Mouse (Mus musculus) intestine, embryonic 16.5 days (tissue): ENCODE measurements at regions not wholly inside any gene's neighbourhood (a gene's known extent, or its start where the extent isn't known, plus 50 kb on each side); places are given as distances from the start of the nearest gene placed in this dataset.

Experiments
- ATAC-seq: fragments of 200-750 bp; cut with Nextera tagmentation; 2 replicates; pipeline ENCODE4 v1.8.0; 2017; ENCODE audit warnings: moderate TSS enrichment, moderate library complexity
- H3K27ac ChIP-seq: fragments of 300-500 bp; sonication (generic); 2 replicates; pipeline ENCODE4 v1.5.1; 2014; ENCODE audit warnings: mild to moderate bottlenecking, low read length
- H3K27me3 ChIP-seq: fragments of 300-500 bp; sonication (generic); replicated peaks from 2 replicates; pipeline ENCODE4 v1.6.1; 2014; ENCODE audit warnings: low read length, control low read depth, mixed read lengths; ENCODE audit not compliant: control insufficient read depth, insufficient read depth
- H3K36me3 ChIP-seq: fragments of 300-500 bp; sonication (generic); 2 replicates; pipeline ENCODE4 v1.6.1; 2014; ENCODE audit warnings: low read length, control low read depth; ENCODE audit not compliant: control insufficient read depth, insufficient read depth
- H3K4me1 ChIP-seq: fragments of 300-500 bp; sonication (generic); 2 replicates; pipeline ENCODE4 v1.6.1; 2014; ENCODE audit warnings: low read length, control low read depth, mixed read lengths; ENCODE audit not compliant: control insufficient read depth, insufficient read depth
- H3K4me2 ChIP-seq: fragments of 300-500 bp; sonication (generic); 2 replicates; pipeline ENCODE4 v1.6.1; 2014; ENCODE audit warnings: low read depth, low read length, control low read depth
- H3K4me3 ChIP-seq: fragments of 300-500 bp; sonication (generic); 2 replicates; pipeline ENCODE4 v1.5.1; 2014; ENCODE audit warnings: mild to moderate bottlenecking, low read length
- H3K9ac ChIP-seq: fragments of 300-500 bp; sonication (generic); 2 replicates; pipeline ENCODE4 v1.6.1; 2014; ENCODE audit warnings: low read depth, low read length
- H3K9me3 ChIP-seq: fragments of 300-500 bp; sonication (generic); 2 replicates; pipeline ENCODE4 v1.6.1; 2016; ENCODE audit warnings: low read length, control low read depth; ENCODE audit not compliant: control insufficient read depth
- WGBS: fragments of 180-500 bp; shearing (Covaris S2); extraction: QIAGEN DNeasy Blood & Tissue Kit; methylation state at CpG from one replicate; pipeline ENCODE4 v1.1.7; 2014; 5-methylcytosine and 5-hydroxymethylcytosine counted together

DNA sequence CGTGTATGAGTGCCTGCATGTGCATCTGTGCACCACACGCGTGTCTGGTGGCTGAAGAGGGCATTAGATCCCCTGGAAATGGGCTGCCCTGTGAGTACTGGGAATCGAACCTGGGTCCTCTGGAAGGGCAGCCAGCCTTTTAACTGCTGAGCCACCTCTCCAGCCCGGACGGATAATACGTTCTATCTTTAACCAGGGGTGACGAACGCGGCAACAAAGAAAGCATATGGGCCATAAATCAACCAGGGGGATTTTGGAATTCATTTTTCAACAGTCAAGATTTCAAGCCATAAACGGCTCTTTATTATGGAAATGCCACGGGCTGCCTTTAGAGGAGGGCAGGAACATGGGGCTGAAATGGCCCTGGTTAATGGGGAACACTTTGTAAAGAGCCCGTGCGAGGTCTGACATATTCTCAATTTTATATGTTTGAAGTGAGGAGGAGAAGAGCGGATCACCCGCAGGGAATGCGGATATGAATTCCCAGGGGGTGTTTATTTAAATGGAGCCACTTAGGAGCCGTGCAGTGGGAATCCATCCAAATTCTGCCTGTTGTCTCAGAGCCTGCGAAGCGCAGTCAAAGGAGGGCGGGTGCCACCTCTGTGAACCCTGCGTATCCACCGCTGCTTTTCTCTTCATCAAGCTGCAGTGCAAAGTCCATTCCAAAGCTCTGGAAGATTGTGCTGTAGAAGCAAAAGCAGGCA is 118.0 kb upstream of the Sulf2 start:
- Histone ChIP-seq H3K27me3 (no peaks in the 10 kb centered on the region), H3K27ac (peak overlapping the region; percentile 48; the same call in 1 of the 2 replicates), H3K4me3 (no peak overlapping the region), H3K9me3 (no peaks in the 10 kb centered on the region), H3K36me3 (no peaks in the 10 kb centered on the region), H3K4me2 (peak overlapping the region; percentile 31; the same call in 1 of the 2 replicates), H3K4me1 (peaks cover 11% of the 10 kb centered on the region), H3K9ac (0 out of 2 replicates have a peak overlapping the region, but pooled peaks have one; percentile 40)
- 28% methylated on average over 23 of the region's 23 CpGs for WGBS
- peak; percentile 83 for ATAC-seq

DNA sequence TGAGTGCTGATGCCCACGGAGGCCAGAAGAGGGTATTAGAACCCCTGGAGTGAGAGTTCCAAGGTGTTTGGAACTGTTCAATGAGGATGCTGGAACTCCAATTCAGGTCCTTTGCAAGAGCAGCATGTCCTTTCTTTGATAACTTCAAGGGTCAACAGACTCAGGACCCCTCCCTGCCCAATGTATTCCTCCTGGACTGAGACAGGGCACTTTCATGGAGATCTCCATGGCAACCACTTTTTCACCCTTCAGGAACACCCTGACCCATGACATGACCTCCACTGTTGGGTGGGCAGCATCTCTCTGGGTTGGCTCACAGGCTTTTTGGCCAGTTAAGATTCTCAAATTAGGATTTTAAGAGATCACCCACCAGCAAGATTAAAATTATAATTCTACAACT is 117.4 kb upstream of the Sulf2 start:
- no peak for ATAC-seq
- Histone ChIP-seq H3K4me2 (no peak overlapping the region), H3K4me1 (peaks cover 11% of the 10 kb centered on the region), H3K27ac (no peak overlapping the region), H3K9ac (no peak overlapping the region), H3K36me3 (no peaks in the 10 kb centered on the region), H3K9me3 (no peaks in the 10 kb centered on the region), H3K27me3 (no peaks in the 10 kb centered on the region), H3K4me3 (no peak overlapping the region)
- WGBS: 93% methylated on average over 1 of the region's 1 CpGs

DNA sequence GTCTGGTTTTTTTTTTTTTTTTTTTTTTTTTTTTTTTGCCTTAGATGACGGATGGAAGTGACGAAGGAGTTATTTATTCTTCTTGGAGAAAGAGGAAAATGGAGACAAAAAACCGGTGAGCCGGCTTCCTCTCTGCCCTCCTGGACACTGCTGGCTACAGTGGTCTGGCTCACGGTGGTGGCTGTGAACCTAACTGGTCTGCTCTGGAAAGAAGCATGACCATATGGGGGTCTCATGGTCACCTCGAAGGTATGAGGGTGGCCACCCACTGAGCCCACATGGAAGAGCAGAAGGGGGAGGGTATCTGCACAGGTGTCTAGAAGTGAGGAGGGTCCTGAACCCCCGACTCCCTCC is 116.7 kb upstream of the Sulf2 start:
- peaks cover 11% of the 10 kb centered on the region for H3K4me1 ChIP-seq
- H3K4me3 ChIP-seq: no peak overlapping the region
- H3K27ac ChIP-seq: no peak overlapping the region
- ATAC-seq: no peak
- no peak overlapping the region for H3K4me2 ChIP-seq
- H3K36me3 ChIP-seq: no peaks in the 10 kb centered on the region
- H3K9ac ChIP-seq: no peak overlapping the region
- H3K27me3 ChIP-seq: no peaks in the 10 kb centered on the region
- 64% methylated on average over 7 of the region's 7 CpGs for WGBS
- H3K9me3 ChIP-seq: no peaks in the 10 kb centered on the region

DNA sequence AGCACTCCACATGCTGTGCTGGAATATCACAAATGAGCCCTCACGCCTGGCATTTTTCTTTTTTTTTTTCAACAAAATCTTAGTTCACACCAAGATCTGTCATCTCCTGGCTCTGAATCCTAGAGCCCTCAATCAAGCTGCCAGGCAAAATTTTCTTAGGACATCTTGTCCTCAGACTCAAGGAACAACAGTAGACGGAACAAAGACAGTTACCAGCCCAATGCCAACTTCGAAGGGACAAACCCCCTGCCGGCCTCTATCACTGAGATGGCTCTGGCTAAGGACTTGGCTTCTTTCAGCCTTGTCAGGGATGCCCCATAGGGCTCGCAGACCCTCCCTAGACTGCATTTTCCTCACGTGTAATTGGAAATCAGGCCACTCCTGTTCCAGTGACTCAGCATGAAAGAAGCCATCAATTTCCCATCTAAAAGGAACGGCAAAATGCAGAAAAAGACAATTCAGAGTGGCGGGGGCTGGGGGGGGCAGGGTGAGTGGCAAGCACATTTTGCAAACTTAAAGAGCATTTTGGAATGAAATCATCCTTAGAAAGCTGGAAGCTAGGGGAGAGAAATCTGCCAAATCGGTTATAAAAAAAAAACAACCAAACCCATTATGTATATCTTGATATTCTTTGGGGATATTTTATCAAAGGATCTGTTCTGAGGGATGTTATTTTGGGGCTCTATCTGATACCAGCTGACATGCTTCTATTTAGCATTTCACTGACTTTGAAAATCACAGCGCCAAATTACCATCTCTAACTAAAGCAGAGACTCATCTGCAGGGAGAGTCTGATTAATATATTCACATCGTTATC is 116.1 kb upstream of the Sulf2 start:
- H3K4me3 ChIP-seq: no peak overlapping the region
- ATAC-seq: no peak
- H3K4me1 ChIP-seq: peaks cover 11% of the 10 kb centered on the region
- no peaks in the 10 kb centered on the region for H3K36me3 ChIP-seq
- no peak overlapping the region for H3K9ac ChIP-seq
- no peak overlapping the region for H3K27ac ChIP-seq
- H3K9me3 ChIP-seq: no peaks in the 10 kb centered on the region
- H3K4me2 ChIP-seq: no peak overlapping the region
- WGBS: 64% methylated on average over 11 of the region's 11 CpGs
- H3K27me3 ChIP-seq: no peaks in the 10 kb centered on the region

DNA sequence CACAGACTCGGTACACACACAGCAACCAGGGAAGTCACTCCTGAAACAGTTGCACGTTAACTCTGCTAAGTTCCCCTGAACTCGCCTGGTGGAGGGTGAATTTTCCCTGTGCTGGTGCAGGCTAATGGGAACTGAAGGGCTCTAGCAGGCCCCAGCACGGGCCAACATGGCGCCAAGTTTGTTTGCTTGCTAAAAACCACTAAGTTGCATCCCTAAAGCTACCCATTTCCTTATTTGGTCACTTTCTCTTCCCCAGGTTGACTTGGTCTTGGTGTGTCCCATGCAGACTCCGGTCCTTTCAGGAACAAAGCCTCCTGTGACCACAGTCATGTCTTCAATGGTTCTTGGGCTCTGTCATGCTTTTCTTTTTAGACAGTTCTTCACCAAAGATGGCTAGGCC is 114.5 kb upstream of the Sulf2 start:
- H3K9me3 ChIP-seq: no peaks in the 10 kb centered on the region
- no peak overlapping the region for H3K4me2 ChIP-seq
- peaks cover 11% of the 10 kb centered on the region for H3K4me1 ChIP-seq
- no peak overlapping the region for H3K9ac ChIP-seq
- 90% methylated on average over 6 of the region's 6 CpGs for WGBS
- H3K27ac ChIP-seq: no peak overlapping the region
- H3K36me3 ChIP-seq: no peaks in the 10 kb centered on the region
- ATAC-seq: no peak
- no peaks in the 10 kb centered on the region for H3K27me3 ChIP-seq
- no peak overlapping the region for H3K4me3 ChIP-seq

DNA sequence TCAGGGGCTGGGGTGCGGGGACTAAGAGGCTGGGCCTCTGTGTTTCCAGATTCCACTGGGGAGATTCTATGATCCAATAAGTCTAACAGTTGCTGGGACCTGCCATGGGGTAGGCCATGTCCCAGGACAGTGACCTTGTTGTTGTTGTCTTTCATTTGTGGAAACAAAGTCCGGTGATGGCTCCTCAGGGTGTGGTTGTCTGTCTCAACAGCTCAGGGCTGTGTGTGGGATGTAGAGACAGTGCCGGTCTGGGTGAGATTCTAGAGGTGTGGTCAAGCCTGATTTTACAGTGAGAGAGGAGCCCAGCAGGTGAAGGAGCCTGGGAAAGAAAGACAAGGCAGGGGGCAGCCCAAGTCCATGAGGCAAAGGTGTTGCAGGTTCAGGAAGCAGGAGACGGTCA is 111.5 kb upstream of the Sulf2 start:
- Histone ChIP-seq H3K4me2 (no peak overlapping the region), H3K9ac (no peak overlapping the region), H3K27me3 (no peaks in the 10 kb centered on the region), H3K9me3 (no peaks in the 10 kb centered on the region), H3K4me3 (no peak overlapping the region), H3K27ac (no peak overlapping the region), H3K36me3 (no peaks in the 10 kb centered on the region), H3K4me1 (peaks cover 2% of the 10 kb centered on the region; the same call in 1 of the 2 replicates)
- WGBS: 88% methylated on average over 4 of the region's 4 CpGs
- ATAC-seq: no peak

DNA sequence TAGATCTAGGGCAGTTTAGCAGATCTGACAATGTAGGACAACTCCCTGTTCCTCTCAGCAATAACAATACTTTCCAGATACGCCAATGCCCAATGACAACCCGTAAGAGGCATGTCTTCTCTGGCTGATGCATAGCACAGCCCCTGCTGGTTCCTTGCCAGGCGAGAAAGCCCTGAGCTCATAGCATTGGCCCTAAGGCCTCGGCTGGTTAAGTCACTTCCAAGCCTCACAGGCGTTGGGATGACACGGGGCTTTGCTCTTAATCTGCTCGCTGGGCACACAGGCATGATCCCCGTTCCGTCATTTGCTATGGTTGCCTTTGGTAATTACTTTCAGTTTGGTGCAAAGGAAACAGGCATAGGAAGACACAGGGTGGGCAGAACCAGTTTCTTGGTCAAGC is 111.0 kb upstream of the Sulf2 start:
- H3K27me3 ChIP-seq: no peaks in the 10 kb centered on the region
- H3K9me3 ChIP-seq: no peaks in the 10 kb centered on the region
- no peak overlapping the region for H3K4me3 ChIP-seq
- WGBS: 80% methylated on average over 9 of the region's 9 CpGs
- no peak overlapping the region for H3K4me2 ChIP-seq
- H3K4me1 ChIP-seq: peaks cover 6% of the 10 kb centered on the region
- H3K27ac ChIP-seq: no peak overlapping the region
- no peaks in the 10 kb centered on the region for H3K36me3 ChIP-seq
- no peak overlapping the region for H3K9ac ChIP-seq
- no peak for ATAC-seq

DNA sequence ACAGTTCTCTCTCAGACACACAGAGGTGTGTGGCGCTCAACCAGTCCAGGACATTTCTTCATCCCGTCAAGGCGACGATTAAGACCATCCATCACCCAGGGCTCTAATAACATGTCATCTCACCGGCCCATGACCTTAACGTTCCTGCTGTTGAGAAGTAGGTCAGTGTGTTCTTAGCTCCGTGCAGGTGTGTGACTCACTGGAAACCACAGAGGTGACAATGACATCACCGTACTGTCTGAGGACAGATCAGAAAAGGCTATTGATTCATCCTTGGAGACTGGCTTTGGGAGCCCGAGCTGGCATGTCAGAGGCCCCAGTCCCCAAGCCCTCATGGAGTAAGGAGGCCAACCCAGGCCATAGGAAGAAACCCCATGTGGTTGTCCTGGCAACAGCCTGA is 109.3 kb upstream of the Sulf2 start:
- 76% methylated on average over 9 of the region's 9 CpGs for WGBS

DNA sequence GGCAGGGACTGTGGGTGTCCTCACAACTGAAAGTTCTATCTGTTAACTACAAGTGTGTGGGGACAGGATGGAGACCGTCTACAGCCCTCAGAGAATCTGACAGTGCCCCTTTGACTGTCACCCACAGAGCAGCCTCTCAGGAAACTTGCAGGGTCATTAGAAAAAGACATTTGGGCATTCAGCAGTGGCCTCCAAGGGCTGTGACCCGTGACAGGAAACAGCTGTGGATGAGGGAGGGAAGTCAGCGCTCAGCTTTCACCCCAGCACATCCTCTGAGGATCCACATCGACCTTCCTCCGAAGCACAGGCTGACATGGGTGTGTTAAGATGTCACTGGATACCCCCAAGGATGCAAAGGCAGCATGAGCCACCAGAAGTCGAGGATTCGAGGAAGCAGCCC is 106.3 kb upstream of the Sulf2 start:
- H3K4me1 ChIP-seq: peaks cover 7% of the 10 kb centered on the region
- no peak for ATAC-seq
- 37% methylated on average over 7 of the region's 7 CpGs for WGBS
- H3K9me3 ChIP-seq: no peaks in the 10 kb centered on the region
- no peak overlapping the region for H3K4me3 ChIP-seq
- H3K27ac ChIP-seq: no peak overlapping the region
- no peaks in the 10 kb centered on the region for H3K27me3 ChIP-seq
- no peak overlapping the region for H3K9ac ChIP-seq
- H3K36me3 ChIP-seq: no peaks in the 10 kb centered on the region
- H3K4me2 ChIP-seq: no peak overlapping the region

More for the DNA sequence above, 109.3 kb upstream of the Sulf2 start:
- H3K27ac ChIP-seq: no peak overlapping the region
- no peak overlapping the region for H3K4me3 ChIP-seq
- H3K9ac ChIP-seq: no peak overlapping the region
- H3K36me3 ChIP-seq: no peaks in the 10 kb centered on the region
- no peaks in the 10 kb centered on the region for H3K27me3 ChIP-seq
- no peak for ATAC-seq
- H3K4me2 ChIP-seq: no peak overlapping the region
- H3K4me1 ChIP-seq: peaks cover 7% of the 10 kb centered on the region
- H3K9me3 ChIP-seq: no peaks in the 10 kb centered on the region
